Mouse (Mus musculus): ENCODE data around the gene Pask. TPM values are rescaled to one million over a fixed set of nuclear protein-coding genes. Genes with fewer than 3 reads are reported as not detected.

Gene Pask
- total RNA-seq, 2 experiments from 2014 or later: 0.30 to 0.31 TPM

- DNase-seq: no peak
Observed at GRCm38 (mm10) chr1:93277041-93277440, 66.2 kb downstream of the Pask start.

GRCm38 (mm10) chr1:93275561-93275960 lies 67.7 kb downstream of the Pask start:
- no peak for DNase-seq

GRCm38 (mm10) chr1:93272409-93272821 lies 70.9 kb downstream of the Pask start:
- no peak for DNase-seq

- DNase-seq: no peak
Observed at GRCm38 (mm10) chr1:93271751-93272150, 71.5 kb downstream of the Pask start.

GRCm38 (mm10) chr1:93270516-93271240 lies 72.6 kb downstream of the Pask start:
- DNase-seq: no peak

GRCm38 (mm10) chr1:93268246-93268645 lies 75.0 kb downstream of the Pask start:
- DNase-seq: no peak

GRCm38 (mm10) chr1:93267207-93267606 lies 76.1 kb downstream of the Pask start:
- peak; percentile 20 to 28 for DNase-seq

Small RNA genes lying within 50 kb of the gene (microRNA-seq; reads per million reads assigned to microRNA genes)
- 0 reads per million in 2 experiments for gene Mir6345
- 0 reads per million in 2 experiments for gene Mir6901
- 0 reads per million in 2 experiments for gene Mir6902

Other genes starting within 250 kb of the Pask start
- gene Kif1a, start 241.5 kb downstream of the Pask start, total RNA-seq (2021): 1 to 10 TPM; 1.2 to 1.8 TPM
- gene Agxt, start 208.2 kb downstream of the Pask start, total RNA-seq (2021): not detected
- under 1 TPM in 1 of 2 experiments, not detected in 1; 0.28 TPM for gene 2310007B03Rik, start 182.5 kb downstream of the Pask start, total RNA-seq (2021)
- under 1 TPM; 0.05 to 0.12 TPM for gene Crocc2, start 174.8 kb downstream of the Pask start, total RNA-seq (2021)
- 1 to 10 TPM; 4.2 to 7.5 TPM for gene Sned1, start 107.6 kb downstream of the Pask start, total RNA-seq (2021)
- gene Mterf4, start 37.6 kb downstream of the Pask start, total RNA-seq (2021): 10 to 100 TPM; 14.0 to 14.9 TPM
- gene Ppp1r7, start 628 bp downstream of the Pask start, total RNA-seq (2021): 10 to 100 TPM; 30.4 to 35.3 TPM
- gene Ano7, start 30.4 kb upstream of the Pask start, total RNA-seq (2021): not detected
- gene Hdlbp, start 135.3 kb upstream of the Pask start, total RNA-seq (2021): 100 to 1,000 TPM; 521 to 556 TPM
- 10 to 100 TPM; 21.5 to 22.0 TPM for gene Farp2, start 168.6 kb upstream of the Pask start, total RNA-seq (2021)

Data from heart, adult 18-20 months (tissue).